Mouse (Mus musculus) intestine, postnatal 0 days (tissue): ENCODE data around the gene P3h1. TPM values are rescaled to one million over a fixed set of nuclear protein-coding genes. Genes with fewer than 3 reads are reported as not detected.

ENCODE experiments used
- ATAC-seq: fragments of 200-750 bp; cut with Nextera tagmentation; 2 replicates; pipeline ENCODE4 v1.8.0; 2017; ENCODE audit warnings: mild to moderate bottlenecking, moderate TSS enrichment, moderate library complexity
- H3K27ac ChIP-seq: fragments of 300-500 bp; sonication (generic); 2 replicates; pipeline ENCODE4 v1.5.1; 2014; ENCODE audit warnings: mild to moderate bottlenecking, low read depth, low read length, moderate library complexity
- H3K27me3 ChIP-seq: fragments of 300-500 bp; sonication (generic); replicated peaks from 2 replicates; pipeline ENCODE4 v1.6.1; 2014; ENCODE audit warnings: low read length, mixed read lengths; ENCODE audit not compliant: control insufficient read depth, insufficient read depth
- H3K36me3 ChIP-seq: fragments of 300-500 bp; sonication (generic); 2 replicates; pipeline ENCODE4 v1.6.1; 2014; ENCODE audit warnings: mild to moderate bottlenecking, moderate library complexity; ENCODE audit not compliant: control insufficient read depth, insufficient read depth
- H3K4me1 ChIP-seq: fragments of 300-500 bp; sonication (generic); replicated peaks from 2 replicates; pipeline ENCODE4 v1.6.1; 2014; ENCODE audit warnings: antibody characterized with exemption, low read length, mixed read lengths; ENCODE audit not compliant: control insufficient read depth, insufficient read depth
- H3K4me2 ChIP-seq: fragments of 300-500 bp; sonication (generic); replicated peaks from 2 replicates; pipeline ENCODE4 v1.6.1; 2014; ENCODE audit warnings: low read depth, mild to moderate bottlenecking, moderate library complexity
- H3K4me3 ChIP-seq: fragments of 300-500 bp; sonication (generic); 2 replicates; pipeline ENCODE4 v1.5.1; 2014; ENCODE audit warnings: low read depth, low read length
- H3K9ac ChIP-seq: fragments of 300-500 bp; sonication (generic); 2 replicates; pipeline ENCODE4 v1.6.1; 2014; ENCODE audit warnings: mild to moderate bottlenecking, low read depth, low read length
- H3K9me3 ChIP-seq: fragments of 300-500 bp; sonication (generic); 2 replicates; pipeline ENCODE4 v1.6.1; 2016; ENCODE audit warnings: mixed run types; ENCODE audit not compliant: control insufficient read depth
- CTCF ChIP-seq: sonication (generic); IDR thresholded peaks from 2 replicates; pipeline ENCODE4 v1.5.1; 2016; ENCODE audit warnings: low read depth, mild to moderate bottlenecking, control low read depth, antibody characterized with exemption, moderate library complexity
- WGBS: fragments of 180-500 bp; shearing (Covaris S2); extraction: QIAGEN DNeasy Blood & Tissue Kit; methylation state at CpG from one replicate; pipeline ENCODE4 v1.1.7; 2014; 5-methylcytosine and 5-hydroxymethylcytosine counted together
- polyA plus RNA-seq: library from polyadenylated mRNA; unstranded; fragments of >200 nt; fragmentation: Nextera tagmentation; extraction: Ambion mirVana; gene quantifications from 2 replicates; pipeline ENCODE4 v1.2.1, GENCODE M21; 2015

P3h1 gene
- polyA plus RNA-seq, 1 experiment from 2014 or later = 12.2 TPM

DNA sequence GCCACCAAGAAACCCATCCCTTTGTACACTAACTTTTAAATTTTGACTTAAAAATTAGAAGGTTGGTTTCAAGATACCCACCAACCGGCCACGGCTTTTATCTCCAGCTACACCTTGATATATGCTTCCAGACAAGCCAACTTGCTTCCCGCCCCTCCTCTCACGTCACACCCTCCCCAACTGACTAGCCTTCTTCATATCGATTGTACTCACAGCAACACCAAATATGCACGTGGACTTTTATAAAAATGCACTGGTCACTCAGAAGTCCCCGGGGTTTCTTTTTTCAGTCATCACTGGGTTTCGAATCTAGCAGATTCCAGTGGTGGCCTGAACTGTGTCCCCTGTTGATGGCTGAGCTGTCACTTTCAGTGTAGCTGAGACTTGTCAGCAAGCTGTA lies 42.1 kb upstream of the P3h1 start:
- Histone ChIP-seq H3K27me3 (no peaks in the 10 kb centered on the region), H3K4me3 (no peak overlapping the region), H3K4me1 (no peaks in the 10 kb centered on the region), H3K27ac (no peak overlapping the region), H3K36me3 (no peaks in the 10 kb centered on the region), H3K4me2 (no peak overlapping the region), H3K9ac (no peak overlapping the region), H3K9me3 (no peaks in the 10 kb centered on the region)
- no peak for ATAC-seq
- WGBS = 73% methylated on average over 8 of the region's 8 CpGs
- no peak for TF ChIP-seq CTCF

- H3K9ac ChIP-seq = no peak overlapping the region
- 53% methylated on average over 3 of the region's 3 CpGs for WGBS
- no peaks in the 10 kb centered on the region for H3K9me3 ChIP-seq
- no peak for TF ChIP-seq CTCF
- no peak overlapping the region for H3K27ac ChIP-seq
- H3K4me2 ChIP-seq = no peak overlapping the region
- no peak overlapping the region for H3K4me3 ChIP-seq
- no peaks in the 10 kb centered on the region for H3K36me3 ChIP-seq
- ATAC-seq = no peak
- 0 out of 2 replicates have a peak, but pooled peaks cover 3% of the 10 kb centered on the region for H3K4me1 ChIP-seq
- no peaks in the 10 kb centered on the region for H3K27me3 ChIP-seq
Observed at GRCm38 (mm10) chr4:119191273-119191672, 41.4 kb upstream of the P3h1 start.

DNA sequence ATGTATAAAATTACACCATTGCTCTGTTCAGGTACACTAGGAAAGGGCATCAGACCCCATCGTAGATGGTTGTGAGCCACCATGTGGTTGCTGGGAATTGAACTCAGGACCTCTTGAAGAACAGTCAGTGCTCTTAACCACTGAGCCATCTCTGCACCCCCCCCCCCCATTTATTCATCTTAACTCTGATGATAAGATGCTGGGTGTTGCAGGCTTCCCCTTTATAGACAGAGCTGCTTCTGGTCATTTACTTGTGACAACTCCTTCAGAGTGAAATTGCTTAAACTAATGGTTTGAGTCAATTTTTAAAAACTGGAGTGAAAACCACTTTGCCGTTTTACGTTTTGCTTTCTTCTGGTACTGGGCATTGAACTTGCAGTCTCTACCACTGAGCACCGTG lies 40.0 kb upstream of the P3h1 start:
- Histone ChIP-seq H3K9ac (no peak overlapping the region), H3K36me3 (no peaks in the 10 kb centered on the region), H3K9me3 (no peaks in the 10 kb centered on the region), H3K27ac (no peak overlapping the region), H3K4me3 (no peak overlapping the region), H3K4me1 (0 out of 2 replicates have a peak, but pooled peaks cover 3% of the 10 kb centered on the region), H3K27me3 (no peaks in the 10 kb centered on the region), H3K4me2 (no peak overlapping the region)
- WGBS = 88% methylated on average over 4 of the region's 4 CpGs
- TF ChIP-seq CTCF = no peak
- no peak for ATAC-seq

DNA sequence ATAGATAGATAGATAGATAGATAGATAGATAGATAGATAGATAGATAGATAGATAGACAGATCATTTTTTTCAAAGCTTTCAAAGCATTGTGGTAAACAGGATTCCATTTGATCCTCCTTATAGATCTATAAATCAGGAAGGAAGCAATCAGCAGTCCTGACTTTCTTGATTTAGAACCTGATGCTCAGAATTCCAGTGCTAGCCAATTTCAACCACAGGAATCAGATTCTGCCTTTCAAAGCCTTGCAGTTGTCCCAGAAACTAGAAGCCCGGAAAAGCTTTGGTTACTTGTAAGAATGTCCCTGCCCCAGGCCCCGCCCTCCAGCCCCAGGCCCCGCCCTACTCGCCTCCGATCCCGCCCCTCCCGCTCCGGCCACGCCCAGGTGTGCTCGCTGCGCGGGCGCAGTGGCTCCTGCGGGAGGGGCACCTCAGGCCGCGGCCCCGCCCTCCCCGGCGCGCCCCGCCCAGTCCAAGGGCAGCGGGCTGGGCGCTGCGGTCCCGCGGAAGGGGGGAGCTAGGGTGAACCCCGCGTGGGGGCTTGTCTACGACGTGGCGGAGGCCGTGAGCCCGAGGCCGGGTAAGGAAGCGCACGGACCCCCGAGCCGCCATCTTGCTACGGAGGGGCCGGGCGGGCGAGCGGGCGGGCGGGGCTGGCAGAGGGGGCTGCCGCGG lies 37.7 kb upstream of the P3h1 start, which contains the start of gene Svbp:
Gene Svbp (plus strand): TSS at position 398 of the 673 bp plus-strand sequence.
- Histone ChIP-seq H3K4me3 (peak within 1 kb of the TSS; percentile 88), H3K4me2 (peak within 1 kb of the TSS; percentile 72), H3K9ac (peak within 1 kb of the TSS; percentile 61), H3K4me1 (0 out of 2 replicates have a peak, but pooled peaks cover 3% of the 10 kb centered on the region), H3K36me3 (no peaks in the 10 kb centered on the region), H3K27me3 (no peaks in the 10 kb centered on the region), H3K9me3 (no peaks in the 10 kb centered on the region), H3K27ac (peak within 1 kb of the TSS; percentile 36; the same call in 1 of the 2 replicates)
- peak; percentile 95 for ATAC-seq
- no peak for TF ChIP-seq CTCF
- under 1% methylated on average over 43 of the region's 47 CpGs for WGBS

DNA sequence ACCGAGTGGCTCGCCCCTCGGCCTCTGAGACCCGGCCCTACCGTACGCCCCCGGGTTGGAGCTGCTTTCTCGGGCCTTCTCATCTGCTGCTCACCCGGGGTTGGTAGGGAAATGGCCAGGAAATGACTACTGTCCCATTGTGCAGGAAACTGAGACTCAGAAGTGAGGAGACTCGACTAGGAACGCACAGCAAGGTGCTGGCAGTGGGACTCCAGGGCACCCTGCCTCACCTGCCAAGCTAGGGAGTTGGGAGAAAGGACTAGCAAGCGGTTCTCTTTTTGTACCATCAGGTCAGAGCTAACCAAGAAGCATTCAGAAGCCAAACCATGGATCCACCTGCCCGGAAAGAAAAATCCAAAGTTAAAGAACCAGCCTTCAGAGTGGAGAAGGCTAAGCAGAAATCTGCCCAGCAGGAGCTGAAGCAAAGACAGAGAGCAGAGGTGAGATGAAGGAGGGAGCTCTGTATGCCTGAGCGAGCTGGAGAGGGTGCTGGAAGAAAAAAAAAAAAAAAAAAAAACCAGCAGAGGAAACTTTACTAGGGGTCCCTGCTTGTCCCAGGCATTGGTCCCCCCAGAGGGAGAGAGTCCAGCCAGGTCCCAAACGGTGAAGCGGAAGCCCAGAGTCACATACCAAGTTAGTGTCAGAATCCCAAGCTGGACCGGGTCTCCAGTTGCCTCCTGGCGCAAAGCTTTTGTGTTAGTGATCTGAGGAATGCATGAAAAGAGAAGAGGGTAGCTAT lies 37.0 kb upstream of the P3h1 start:
- H3K4me3 ChIP-seq = peak overlapping the region; percentile 88
- WGBS = 13% methylated on average over 18 of the region's 18 CpGs
- 0 out of 2 replicates have a peak, but pooled peaks cover 3% of the 10 kb centered on the region for H3K4me1 ChIP-seq
- H3K9me3 ChIP-seq = no peaks in the 10 kb centered on the region
- TF ChIP-seq CTCF = no peak
- peak overlapping the region; percentile 72 for H3K4me2 ChIP-seq
- ATAC-seq = no peak; the same call in 1 of the 2 replicates
- H3K27ac ChIP-seq = peak overlapping the region; percentile 36; the same call in 1 of the 2 replicates
- H3K9ac ChIP-seq = peak overlapping the region; percentile 61
- H3K36me3 ChIP-seq = no peaks in the 10 kb centered on the region
- H3K27me3 ChIP-seq = no peaks in the 10 kb centered on the region

GRCm38 (mm10) chr4:119198105-119198504 lies 34.6 kb upstream of the P3h1 start:
- ATAC-seq = no peak
- Histone ChIP-seq H3K4me3 (no peak overlapping the region), H3K9me3 (no peaks in the 10 kb centered on the region), H3K27ac (no peak overlapping the region), H3K4me1 (0 out of 2 replicates have a peak, but pooled peaks cover 3% of the 10 kb centered on the region), H3K27me3 (no peaks in the 10 kb centered on the region), H3K36me3 (0 out of 2 replicates have a peak, but pooled peaks cover 4% of the 10 kb centered on the region), H3K4me2 (no peak overlapping the region), H3K9ac (no peak overlapping the region)
- 85% methylated on average over 6 of the region's 6 CpGs for WGBS
- TF ChIP-seq CTCF = no peak
